Mouse (Mus musculus): Measurements from ENCODE around the gene Rorb. TPM values are rescaled to one million over a fixed set of nuclear protein-coding genes. Genes with fewer than 3 reads are reported as not detected.

The Rorb gene
- polyA plus RNA-seq, 1 experiment, result 0.10 TPM

DNA sequence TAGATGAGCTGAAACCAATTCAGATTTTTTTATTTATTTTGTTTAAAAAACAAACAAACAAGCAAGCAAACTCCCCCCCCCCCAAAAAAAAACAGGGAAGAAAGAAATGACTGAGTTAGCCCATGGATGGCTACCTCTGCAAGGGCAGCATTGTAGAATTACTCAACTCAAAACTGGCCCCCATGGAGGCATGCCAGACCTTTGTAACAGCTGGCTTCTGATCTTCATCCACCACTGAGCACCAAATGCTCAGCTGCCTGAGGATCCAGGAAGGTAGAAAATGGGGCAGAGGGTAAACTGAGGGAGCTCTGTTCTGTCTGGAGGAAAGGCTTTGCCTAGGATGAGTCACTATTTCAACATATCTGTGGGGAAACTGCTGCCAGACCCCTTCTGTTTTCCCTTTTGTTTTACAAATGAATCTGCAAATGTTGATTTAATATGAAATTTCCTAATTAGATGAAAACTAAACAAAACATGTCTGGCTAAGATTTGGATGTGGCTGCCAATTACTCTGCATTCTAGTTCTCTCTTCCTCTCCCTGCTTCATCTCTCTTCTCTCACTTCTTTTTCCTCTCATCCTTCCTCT is 199.1 kb downstream of the Rorb start:
- Histone ChIP-seq H3K79me2 (ENCODE audit: control insufficient read depth, insufficient read depth) (no peaks in the 10 kb centered on the region), H3K4me3 (no peak overlapping the region), H3K4me2 (ENCODE audit: low read depth) (no peak overlapping the region), H3K36me3 (ENCODE audit: control insufficient read depth, insufficient read depth) (no peaks in the 10 kb centered on the region), H3K27me3 (ENCODE audit: control insufficient read depth, insufficient read depth, insufficient read length) (no peaks in the 10 kb centered on the region), H3ac (ENCODE audit: control insufficient read depth, insufficient read length) (no peak overlapping the region)
- TF ChIP-seq SRF (IDR thresholded peaks at IDR 0.05; ENCODE audit: control insufficient read depth, insufficient read length, low read depth) (no peak), MYOD1 (IDR thresholded peaks at IDR 0.05; ENCODE audit: control insufficient read depth in 1 of 3, insufficient read length in 2 of 3, low read depth in 2 of 3) (peak in 1 of 3 experiments; percentile 1)

DNA sequence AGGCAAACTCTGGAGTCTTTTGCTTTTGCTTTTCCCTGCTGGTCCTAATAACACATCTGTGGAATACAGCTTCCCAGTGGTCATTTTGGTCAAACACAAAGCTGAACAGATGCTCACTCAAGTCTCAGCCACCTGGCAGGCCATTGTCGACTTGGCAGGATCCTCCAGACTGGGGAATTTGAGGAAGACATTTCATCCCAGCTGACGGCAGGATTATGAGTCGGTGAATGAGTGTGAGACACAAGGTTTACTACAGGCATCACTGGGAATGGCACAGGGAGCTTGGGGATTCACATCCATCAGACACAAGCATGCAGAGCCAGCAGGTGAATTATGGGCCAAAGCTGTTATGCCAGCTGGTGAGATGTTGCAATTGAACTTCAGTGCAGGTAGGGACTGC is 201.4 kb downstream of the Rorb start:
- no peak overlapping the region for H3K4me2 ChIP-seq (ENCODE audit: low read depth)
- H3K4me3 ChIP-seq, result no peak overlapping the region
- TF ChIP-seq CEBPB (IDR thresholded peaks at IDR 0.05; ENCODE audit: insufficient read depth, poor library complexity, severe bottlenecking), result no peak
- no peak for TF ChIP-seq E2F4 (IDR thresholded peaks at IDR 0.05; ENCODE audit: insufficient read depth)
- no peak for TF ChIP-seq REST (IDR thresholded peaks at IDR 0.05; ENCODE audit: insufficient read depth, insufficient read length)
- TF ChIP-seq POLR2AphosphoS2 (IDR thresholded peaks at IDR 0.05; ENCODE audit: insufficient read length, low read depth), result no peak
- TF ChIP-seq TCF3 (IDR thresholded peaks at IDR 0.05; ENCODE audit: insufficient read length, low read depth), result no peak
- TF ChIP-seq USF1 (IDR thresholded peaks at IDR 0.05; ENCODE audit: low read depth), result no peak
- TF ChIP-seq TCF12 (IDR thresholded peaks at IDR 0.05; ENCODE audit: insufficient read depth, poor library complexity, severe bottlenecking), result no peak
- no peak for TF ChIP-seq POLR2A (IDR thresholded peaks at IDR 0.05; ENCODE audit: insufficient read length, low read depth)
- no peak for TF ChIP-seq MYOG (IDR thresholded peaks at IDR 0.05; ENCODE audit: control insufficient read depth in 1 of 3, insufficient read depth in 1 of 3, insufficient read length in 2 of 3, low read depth in 2 of 3)
- no peak for TF ChIP-seq MYOD1 (IDR thresholded peaks at IDR 0.05; ENCODE audit: control insufficient read depth in 1 of 3, insufficient read length in 2 of 3, low read depth in 2 of 3)
- TF ChIP-seq SRF (IDR thresholded peaks at IDR 0.05; ENCODE audit: control insufficient read depth, insufficient read length, low read depth), result no peak
- TF ChIP-seq MAX (IDR thresholded peaks at IDR 0.05; ENCODE audit: low read depth), result no peak
- H3ac ChIP-seq (ENCODE audit: control insufficient read depth, insufficient read length), result no peak overlapping the region
- no peaks in the 10 kb centered on the region for H3K36me3 ChIP-seq (ENCODE audit: control insufficient read depth, insufficient read depth)
- no peaks in the 10 kb centered on the region for H3K79me2 ChIP-seq (ENCODE audit: control insufficient read depth, insufficient read depth)
- no peaks in the 10 kb centered on the region for H3K27me3 ChIP-seq (ENCODE audit: control insufficient read depth, insufficient read depth, insufficient read length)

DNA sequence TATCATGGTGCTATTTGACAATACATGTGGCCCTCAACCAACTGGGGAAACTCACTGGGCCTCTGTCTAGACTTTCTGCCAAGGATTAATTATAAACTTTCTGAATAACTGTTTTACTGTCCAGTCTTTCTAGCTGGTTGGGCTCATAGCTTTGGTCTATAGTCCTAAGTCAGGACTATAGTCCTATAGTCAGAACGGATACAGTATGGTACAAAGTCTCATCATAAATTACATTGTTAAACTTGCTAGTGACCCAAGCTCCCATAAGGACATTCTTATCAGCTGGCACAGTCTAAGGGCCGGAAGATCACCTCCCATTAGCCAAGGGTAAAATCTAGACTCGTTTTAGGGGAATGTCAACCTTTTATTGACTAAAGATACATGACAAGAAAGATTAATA is 205.5 kb downstream of the Rorb start:
- no peak overlapping the region for H3ac ChIP-seq (ENCODE audit: control insufficient read depth, insufficient read length)
- H3K4me2 ChIP-seq (ENCODE audit: low read depth), result no peak overlapping the region
- H3K4me3 ChIP-seq, result no peak overlapping the region
- TF ChIP-seq CEBPB (IDR thresholded peaks at IDR 0.05; ENCODE audit: insufficient read depth, poor library complexity, severe bottlenecking) (no peak), TCF12 (IDR thresholded peaks at IDR 0.05; ENCODE audit: insufficient read depth, poor library complexity, severe bottlenecking) (no peak), MAX (IDR thresholded peaks at IDR 0.05; ENCODE audit: low read depth) (no peak), MYOG (IDR thresholded peaks at IDR 0.05; ENCODE audit: control insufficient read depth in 1 of 3, insufficient read depth in 1 of 3, insufficient read length in 2 of 3, low read depth in 2 of 3) (no peak), SRF (IDR thresholded peaks at IDR 0.05; ENCODE audit: control insufficient read depth, insufficient read length, low read depth) (no peak), TCF3 (IDR thresholded peaks at IDR 0.05; ENCODE audit: insufficient read length, low read depth) (no peak), MYOD1 (IDR thresholded peaks at IDR 0.05; ENCODE audit: control insufficient read depth in 1 of 3, insufficient read length in 2 of 3, low read depth in 2 of 3) (no peak)
- no peaks in the 10 kb centered on the region for H3K27me3 ChIP-seq (ENCODE audit: control insufficient read depth, insufficient read depth, insufficient read length)
- H3K79me2 ChIP-seq (ENCODE audit: control insufficient read depth, insufficient read depth), result no peaks in the 10 kb centered on the region
- H3K36me3 ChIP-seq (ENCODE audit: control insufficient read depth, insufficient read depth), result no peaks in the 10 kb centered on the region

DNA sequence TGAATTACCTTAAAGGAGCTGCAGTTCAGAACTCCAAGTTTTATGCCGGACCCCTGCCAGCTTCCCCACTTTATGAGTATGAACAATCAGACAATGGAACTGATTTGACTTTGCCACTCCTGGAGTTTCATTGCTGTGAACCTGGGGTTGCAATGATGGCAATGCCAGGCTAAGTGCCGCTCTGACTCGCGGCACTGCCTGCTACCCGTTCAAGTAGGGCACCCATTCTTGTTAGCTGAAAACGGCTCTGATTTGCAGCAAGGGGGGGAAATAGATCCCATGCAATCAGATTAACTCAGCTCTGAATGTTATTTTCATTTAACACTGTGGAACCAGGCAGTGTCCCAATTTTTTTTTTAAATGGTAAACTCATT is 208.3 kb downstream of the Rorb start:
- Histone ChIP-seq H3ac (ENCODE audit: control insufficient read depth, insufficient read length) (no peak overlapping the region), H3K79me2 (ENCODE audit: control insufficient read depth, insufficient read depth) (no peaks in the 10 kb centered on the region), H3K4me3 (no peak overlapping the region), H3K27me3 (ENCODE audit: control insufficient read depth, insufficient read depth, insufficient read length) (no peaks in the 10 kb centered on the region), H3K4me2 (ENCODE audit: low read depth) (no peak overlapping the region), H3K36me3 (ENCODE audit: control insufficient read depth, insufficient read depth) (no peaks in the 10 kb centered on the region)
- TF ChIP-seq CEBPB (IDR thresholded peaks at IDR 0.05; ENCODE audit: insufficient read depth, poor library complexity, severe bottlenecking) (no peak), TCF3 (IDR thresholded peaks at IDR 0.05; ENCODE audit: insufficient read length, low read depth) (no peak), SRF (IDR thresholded peaks at IDR 0.05; ENCODE audit: control insufficient read depth, insufficient read length, low read depth) (no peak), MYOD1 (IDR thresholded peaks at IDR 0.05; ENCODE audit: control insufficient read depth in 1 of 3, insufficient read length in 2 of 3, low read depth in 2 of 3) (no peak), USF1 (IDR thresholded peaks at IDR 0.05; ENCODE audit: low read depth) (no peak), MAX (IDR thresholded peaks at IDR 0.05; ENCODE audit: low read depth) (no peak), E2F4 (IDR thresholded peaks at IDR 0.05; ENCODE audit: insufficient read depth) (no peak), POLR2A (IDR thresholded peaks at IDR 0.05; ENCODE audit: insufficient read length, low read depth) (no peak), POLR2AphosphoS2 (IDR thresholded peaks at IDR 0.05; ENCODE audit: insufficient read length, low read depth) (no peak), MYOG (IDR thresholded peaks at IDR 0.05; ENCODE audit: control insufficient read depth in 1 of 3, insufficient read depth in 1 of 3, insufficient read length in 2 of 3, low read depth in 2 of 3) (no peak), REST (IDR thresholded peaks at IDR 0.05; ENCODE audit: insufficient read depth, insufficient read length) (no peak), TCF12 (IDR thresholded peaks at IDR 0.05; ENCODE audit: insufficient read depth, poor library complexity, severe bottlenecking) (no peak)

DNA sequence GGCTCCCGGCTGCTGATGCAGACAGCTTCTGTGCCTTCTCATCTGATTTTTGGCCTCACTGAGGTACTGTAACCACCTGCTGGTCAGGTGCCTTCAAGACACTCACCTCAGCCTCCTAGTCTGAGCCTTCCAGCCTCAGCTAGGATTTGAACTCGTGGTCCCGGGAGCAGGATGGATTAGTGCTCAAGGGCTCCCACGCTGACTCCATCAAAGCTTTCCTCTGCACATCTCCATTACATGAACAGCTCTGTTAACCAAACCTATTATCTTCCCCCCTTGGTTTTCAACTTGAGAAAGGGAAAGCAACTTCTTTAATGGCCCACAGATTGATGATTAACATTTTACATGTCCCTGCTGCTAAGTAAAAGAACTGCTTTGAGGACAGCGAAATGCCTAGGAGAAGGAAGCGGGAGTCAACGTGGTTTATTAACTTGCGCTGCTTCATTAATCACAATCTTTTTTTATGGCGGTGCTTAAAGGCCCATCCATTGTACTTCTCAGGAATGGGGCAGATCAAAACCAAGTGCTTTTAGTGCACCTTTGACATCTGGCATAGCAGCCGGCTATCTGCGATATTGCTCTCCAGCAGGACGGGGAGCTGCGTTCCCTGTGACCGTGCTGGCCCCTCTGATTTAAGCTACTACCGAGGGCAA is 208.8 kb downstream of the Rorb start:
- Histone ChIP-seq H3ac (ENCODE audit: control insufficient read depth, insufficient read length) (no peak overlapping the region), H3K4me2 (ENCODE audit: low read depth) (no peak overlapping the region), H3K27me3 (ENCODE audit: control insufficient read depth, insufficient read depth, insufficient read length) (no peaks in the 10 kb centered on the region), H3K79me2 (ENCODE audit: control insufficient read depth, insufficient read depth) (no peaks in the 10 kb centered on the region), H3K4me3 (no peak overlapping the region), H3K36me3 (ENCODE audit: control insufficient read depth, insufficient read depth) (no peaks in the 10 kb centered on the region)
- TF ChIP-seq USF1 (IDR thresholded peaks at IDR 0.05; ENCODE audit: low read depth), result no peak
- no peak for TF ChIP-seq POLR2A (IDR thresholded peaks at IDR 0.05; ENCODE audit: insufficient read length, low read depth)
- TF ChIP-seq TCF3 (IDR thresholded peaks at IDR 0.05; ENCODE audit: insufficient read length, low read depth), result no peak
- TF ChIP-seq POLR2AphosphoS2 (IDR thresholded peaks at IDR 0.05; ENCODE audit: insufficient read length, low read depth), result no peak
- no peak for TF ChIP-seq TCF12 (IDR thresholded peaks at IDR 0.05; ENCODE audit: insufficient read depth, poor library complexity, severe bottlenecking)
- no peak for TF ChIP-seq SRF (IDR thresholded peaks at IDR 0.05; ENCODE audit: control insufficient read depth, insufficient read length, low read depth)
- no peak for TF ChIP-seq E2F4 (IDR thresholded peaks at IDR 0.05; ENCODE audit: insufficient read depth)
- no peak for TF ChIP-seq MAX (IDR thresholded peaks at IDR 0.05; ENCODE audit: low read depth)
- no peak for TF ChIP-seq CEBPB (IDR thresholded peaks at IDR 0.05; ENCODE audit: insufficient read depth, poor library complexity, severe bottlenecking)
- TF ChIP-seq MYOG (IDR thresholded peaks at IDR 0.05; ENCODE audit: control insufficient read depth in 1 of 3, insufficient read depth in 1 of 3, insufficient read length in 2 of 3, low read depth in 2 of 3), result no peak
- TF ChIP-seq REST (IDR thresholded peaks at IDR 0.05; ENCODE audit: insufficient read depth, insufficient read length), result no peak
- TF ChIP-seq MYOD1 (IDR thresholded peaks at IDR 0.05; ENCODE audit: control insufficient read depth in 1 of 3, insufficient read length in 2 of 3, low read depth in 2 of 3), result no peak

Data from myocyte (in vitro differentiated cells).